Mouse (Mus musculus): ENCODE measurements around the gene Tmem163. TPM values are rescaled to one million over a fixed set of nuclear protein-coding genes. Genes with fewer than 3 reads are reported as not detected.

Tmem163 gene
- total and polyA plus RNA-seq, 3 experiments = not detected

GRCm38 (mm10) chr1:127441007-127441406 is 238.3 kb downstream of the Tmem163 start:
- H3K4me1 ChIP-seq (ENCODE audit: control insufficient read depth in 1 of 2, insufficient read depth in 2 of 2, low read length in 2 of 2) = no peaks in the 10 kb centered on the region
- no peak for DNase-seq (ENCODE audit: low read depth, low spot score)

GRCm38 (mm10) chr1:127439452-127439891 is 239.9 kb downstream of the Tmem163 start:
- Histone ChIP-seq H3K79me2 (ENCODE audit: control insufficient read depth, insufficient read depth, low read length, poor library complexity) (no peaks in the 10 kb centered on the region), H3K27ac (ENCODE audit: control insufficient read depth, low read depth, low read length) (no peak overlapping the region), H3K9me3 (replicated peaks; ENCODE audit: insufficient read depth, low read length) (no peaks in the 10 kb centered on the region), H3K4me1 (ENCODE audit: control insufficient read depth in 1 of 2, insufficient read depth in 2 of 2, low read length in 2 of 2) (no peaks in the 10 kb centered on the region), H3K27me3 (ENCODE audit: control insufficient read depth in 1 of 2, insufficient read depth in 2 of 2, low read length in 2 of 2) (no peaks in the 10 kb centered on the region), H3K36me3 (ENCODE audit: control insufficient read depth in 1 of 2, insufficient read depth in 2 of 2, low read length in 2 of 2) (no peaks in the 10 kb centered on the region; a peak in 1 of 4 replicates), H3K4me3 (ENCODE audit: control insufficient read depth in 1 of 2, insufficient read depth in 1 of 2, low read depth in 2 of 2, low read length in 2 of 2) (no peak overlapping the region), H3K9ac (ENCODE audit: control insufficient read depth, low read depth, low read length, poor library complexity, severe bottlenecking) (no peak overlapping the region)
- TF ChIP-seq USF1 (IDR thresholded peaks at IDR 0.05; ENCODE audit: low read depth, low read length) = no peak
- TF ChIP-seq HCFC1 (IDR thresholded peaks at IDR 0.05; ENCODE audit: low read depth, low read length) = no peak
- TF ChIP-seq CTCF (IDR thresholded peaks at IDR 0.05 in 2 of 3, conservative IDR thresholded peaks at IDR 0.05 in 1 of 3; ENCODE audit: control insufficient read depth in 1 of 3, insufficient read depth in 1 of 3, low read depth in 2 of 3, low read length in 3 of 3, poor library complexity in 1 of 3, severe bottlenecking in 1 of 3) = no peak
- no peak for TF ChIP-seq RCOR1 (IDR thresholded peaks at IDR 0.05; ENCODE audit: low read depth, low read length)
- TF ChIP-seq MAX (IDR thresholded peaks at IDR 0.05; ENCODE audit: low read length) = no peak
- no peak for TF ChIP-seq UBTF (IDR thresholded peaks at IDR 0.05; ENCODE audit: borderline replicate concordance, insufficient read depth, low read depth, low read length)
- no peak for TF ChIP-seq KAT2A (conservative IDR thresholded peaks at IDR 0.05; ENCODE audit: low read depth, low read length)
- no peak for TF ChIP-seq POLR2AphosphoS2 (IDR thresholded peaks at IDR 0.05; ENCODE audit: low read length)
- TF ChIP-seq ZKSCAN1 (IDR thresholded peaks at IDR 0.05; ENCODE audit: low read depth, low read length) = no peak
- DNase-seq (ENCODE audit: low read depth, low spot score) = no peak

More at GRCm38 (mm10) chr1:127441007-127441406, 238.3 kb downstream of the Tmem163 start:
- Histone ChIP-seq H3K27ac (ENCODE audit: control insufficient read depth, low read depth, low read length) (no peak overlapping the region), H3K36me3 (ENCODE audit: control insufficient read depth in 1 of 2, insufficient read depth in 2 of 2, low read length in 2 of 2) (no peaks in the 10 kb centered on the region; a peak in 1 of 4 replicates), H3K9ac (ENCODE audit: control insufficient read depth, low read depth, low read length, poor library complexity, severe bottlenecking) (no peak overlapping the region), H3K27me3 (ENCODE audit: control insufficient read depth in 1 of 2, insufficient read depth in 2 of 2, low read length in 2 of 2) (no peaks in the 10 kb centered on the region), H3K4me3 (ENCODE audit: control insufficient read depth in 1 of 2, insufficient read depth in 1 of 2, low read depth in 2 of 2, low read length in 2 of 2) (no peak overlapping the region), H3K79me2 (ENCODE audit: control insufficient read depth, insufficient read depth, low read length, poor library complexity) (no peaks in the 10 kb centered on the region), H3K9me3 (replicated peaks; ENCODE audit: insufficient read depth, low read length) (no peaks in the 10 kb centered on the region)
- no peak for TF ChIP-seq GATA1 (IDR thresholded peaks at IDR 0.05; ENCODE audit: low read depth, low read length)
- TF ChIP-seq E2F4 (IDR thresholded peaks at IDR 0.05; ENCODE audit: borderline replicate concordance, low read depth, low read length) = no peak
- no peak for TF ChIP-seq HCFC1 (IDR thresholded peaks at IDR 0.05; ENCODE audit: low read depth, low read length)
- TF ChIP-seq SMC3 (IDR thresholded peaks at IDR 0.05; ENCODE audit: low read depth, low read length) = no peak
- no peak for TF ChIP-seq ZMIZ1 (IDR thresholded peaks at IDR 0.05; ENCODE audit: low read depth, low read length)
- no peak for TF ChIP-seq TCF12 (IDR thresholded peaks at IDR 0.05; ENCODE audit: low read depth, low read length)
- no peak for TF ChIP-seq ZC3H11A (IDR thresholded peaks at IDR 0.05; ENCODE audit: low read depth, low read length)
- no peak for TF ChIP-seq MAX (IDR thresholded peaks at IDR 0.05; ENCODE audit: low read length)
- TF ChIP-seq ZKSCAN1 (IDR thresholded peaks at IDR 0.05; ENCODE audit: low read depth, low read length) = no peak
- TF ChIP-seq SIN3A (IDR thresholded peaks at IDR 0.05; ENCODE audit: low read length) = no peak
- TF ChIP-seq MXI1 (IDR thresholded peaks at IDR 0.05; ENCODE audit: low read depth, low read length) = no peak
- TF ChIP-seq USF1 (IDR thresholded peaks at IDR 0.05; ENCODE audit: low read depth, low read length) = no peak
- no peak for TF ChIP-seq KAT2A (conservative IDR thresholded peaks at IDR 0.05; ENCODE audit: low read depth, low read length)
- TF ChIP-seq MAFK (IDR thresholded peaks at IDR 0.05; ENCODE audit: borderline replicate concordance, low read depth, low read length) = no peak
- TF ChIP-seq ZNF384 (IDR thresholded peaks at IDR 0.05; ENCODE audit: low read depth, low read length) = no peak
- TF ChIP-seq ELF1 (IDR thresholded peaks at IDR 0.05; ENCODE audit: low read depth, low read length) = no peak
- TF ChIP-seq JUND (IDR thresholded peaks at IDR 0.05; ENCODE audit: low read depth, low read length) = no peak
- TF ChIP-seq POLR2AphosphoS2 (IDR thresholded peaks at IDR 0.05; ENCODE audit: low read length) = no peak
- no peak for TF ChIP-seq CTCF (IDR thresholded peaks at IDR 0.05 in 2 of 3, conservative IDR thresholded peaks at IDR 0.05 in 1 of 3; ENCODE audit: control insufficient read depth in 1 of 3, insufficient read depth in 1 of 3, low read depth in 2 of 3, low read length in 3 of 3, poor library complexity in 1 of 3, severe bottlenecking in 1 of 3)
- TF ChIP-seq TAL1 (IDR thresholded peaks at IDR 0.05; ENCODE audit: low read length) = no peak
